Mouse (Mus musculus) ES-E14 (cell line): ENCODE measurements around the gene Man2a1.

Experiments
- MAFK ChIP-seq: IDR thresholded peaks from 2 replicates; pipeline ENCODE4 v1.6.1; 2014; ENCODE audit warnings: mild to moderate bottlenecking, low read depth, low read length, inconsistent platforms; ENCODE audit not compliant: insufficient read depth
- ZC3H11A ChIP-seq: IDR thresholded peaks from 2 replicates; pipeline ENCODE4 v1.6.1; 2012; ENCODE audit warnings: low read depth, mild to moderate bottlenecking, inconsistent platforms, low read length, borderline replicate concordance

GRCm38 (mm10) chr17:64681927-64682326 is 81.4 kb downstream of the Man2a1 start:
- TF ChIP-seq MAFK (no peak), ZC3H11A (no peak)
